Mouse (Mus musculus) layer of hippocampus, adult 9-10 months (tissue): Measurements from ENCODE around the gene Oaz1.

ENCODE experiments used
- DNase-seq: peaks from one replicate; pipeline ENCODE4 v3.0.0; 2022; ENCODE audit warnings: low spot score

Gene Oaz1

DNA sequence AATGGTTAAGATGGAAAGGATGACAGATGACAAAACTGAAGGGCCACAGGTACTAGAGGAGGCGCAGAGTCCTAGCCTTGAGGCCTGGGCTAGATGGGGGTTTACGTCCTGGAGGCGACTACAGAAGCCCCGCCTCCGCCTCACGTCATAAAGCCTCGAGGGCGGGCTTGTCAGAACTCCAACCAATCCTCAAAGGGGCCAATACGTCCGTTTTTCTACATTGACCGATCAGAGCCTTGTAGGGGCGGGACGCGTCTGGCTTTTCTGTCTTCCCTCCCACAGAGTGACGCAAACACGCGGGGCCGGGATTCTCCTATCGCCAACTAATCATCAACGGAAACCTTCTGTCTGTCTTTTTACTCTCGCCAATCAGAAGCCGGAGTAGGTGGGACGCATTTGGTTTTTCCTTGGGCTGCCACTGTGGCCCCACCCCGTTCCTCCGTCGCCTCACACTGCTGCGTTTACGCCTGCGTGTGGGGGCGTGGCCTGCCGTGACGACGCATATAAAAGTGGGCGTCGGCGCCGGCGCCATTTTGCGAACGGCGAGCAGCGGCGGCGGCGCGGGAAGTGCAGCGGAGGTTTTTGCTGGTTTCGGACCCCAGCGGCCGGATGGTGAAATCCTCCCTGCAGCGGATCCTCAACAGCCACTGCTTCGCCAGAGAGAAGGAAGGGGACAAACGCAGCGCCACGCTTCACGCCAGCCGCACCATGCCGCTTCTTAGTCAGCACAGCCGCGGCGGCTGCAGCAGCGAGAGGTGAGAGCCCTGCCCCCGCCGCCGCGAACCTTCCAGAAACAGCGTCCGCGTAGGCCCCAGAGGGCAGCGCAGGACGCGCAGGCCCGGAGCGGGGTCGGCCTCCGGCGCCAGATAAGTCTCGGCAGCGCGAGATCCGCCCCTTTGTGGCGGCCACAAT lies at the start of gene Oaz1:
Oaz1 (plus strand) TSS at position 506 of the 912 bp plus-strand sequence.
- DNase-seq = peak; percentile 99

- no peak for DNase-seq
Measured at GRCm38 (mm10) chr10:80777123-80777522, 49.3 kb upstream of the Oaz1 start.

DNA sequence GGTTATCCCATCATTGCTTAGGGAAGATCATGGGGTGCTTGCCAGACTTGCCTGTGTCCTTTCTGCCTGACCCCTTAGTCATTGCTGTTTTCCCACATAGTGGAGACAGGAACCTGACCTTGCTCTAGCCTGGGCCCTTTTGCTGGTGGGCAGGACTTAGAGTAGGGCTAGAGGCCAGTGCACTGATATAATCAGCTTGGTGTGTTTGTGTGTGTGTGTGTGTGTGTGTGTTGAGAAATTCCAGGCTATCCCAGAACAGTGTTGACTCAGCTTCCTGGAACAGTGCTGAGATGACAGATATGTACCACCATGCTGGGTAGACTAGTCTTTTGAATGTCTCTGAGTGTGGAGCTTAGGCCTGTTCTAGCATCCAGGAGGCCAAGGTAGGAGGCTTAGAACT lies 46.9 kb upstream of the Oaz1 start:
- no peak for DNase-seq

DNA sequence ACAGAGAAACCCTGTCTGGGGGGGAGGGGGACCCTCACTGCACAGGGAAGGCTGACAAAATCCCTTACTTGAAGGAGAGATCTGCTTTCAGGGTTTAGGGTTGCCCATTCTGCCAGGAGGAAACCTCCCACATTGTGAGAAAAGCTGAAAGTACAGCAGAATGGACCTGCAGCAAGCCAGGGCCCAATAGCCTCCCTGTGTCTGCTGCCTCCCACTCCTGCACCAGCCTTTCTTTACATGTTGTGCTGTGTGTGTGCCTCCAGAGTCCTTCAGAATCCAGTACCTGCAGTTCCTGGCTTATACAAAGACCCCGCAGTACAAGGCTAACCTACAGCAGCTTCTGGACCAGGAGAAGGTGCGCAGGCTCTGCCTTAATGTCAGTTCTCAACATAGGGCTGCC lies 42.2 kb upstream of the Oaz1 start:
- DNase-seq = no peak

GRCm38 (mm10) chr10:80784871-80785270 lies 41.6 kb upstream of the Oaz1 start:
- no peak for DNase-seq

- DNase-seq = no peak
Measured at GRCm38 (mm10) chr10:80785963-80786362, 40.5 kb upstream of the Oaz1 start.

- DNase-seq = no peak
Measured at GRCm38 (mm10) chr10:80787517-80787916, 38.9 kb upstream of the Oaz1 start.

DNA sequence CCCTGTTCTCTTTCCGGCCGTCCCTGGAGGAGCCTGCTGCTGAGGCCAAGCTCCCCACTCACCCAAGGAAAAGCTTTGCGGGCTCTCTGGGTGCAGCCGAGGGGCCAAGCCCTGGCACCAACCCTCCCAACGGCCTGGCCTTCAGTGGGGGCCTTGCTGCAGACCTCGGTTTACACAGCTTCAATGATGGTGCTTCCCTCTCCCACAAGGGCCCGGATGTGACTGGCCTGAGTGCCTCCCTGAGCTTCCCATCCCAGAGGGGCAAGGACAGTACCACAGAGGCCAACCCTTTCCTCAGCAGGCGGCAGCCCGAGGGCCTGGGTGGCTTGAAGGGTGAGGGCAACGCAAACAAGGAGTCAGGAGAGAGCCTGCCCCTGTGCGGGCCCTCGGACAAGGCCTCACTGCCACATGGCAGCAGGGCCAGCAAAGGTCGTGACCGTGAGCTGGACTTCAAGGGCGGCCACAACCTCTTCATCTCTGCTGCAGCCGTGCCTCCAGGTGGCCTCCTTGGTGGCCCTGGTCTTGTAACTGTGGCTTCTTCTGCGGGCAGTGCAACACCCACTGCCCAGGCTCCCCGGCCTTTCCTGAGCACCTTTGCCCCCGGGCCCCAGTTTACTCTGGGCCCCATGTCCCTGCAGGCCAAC lies 35.6 kb upstream of the Oaz1 start:
- no peak for DNase-seq

DNA sequence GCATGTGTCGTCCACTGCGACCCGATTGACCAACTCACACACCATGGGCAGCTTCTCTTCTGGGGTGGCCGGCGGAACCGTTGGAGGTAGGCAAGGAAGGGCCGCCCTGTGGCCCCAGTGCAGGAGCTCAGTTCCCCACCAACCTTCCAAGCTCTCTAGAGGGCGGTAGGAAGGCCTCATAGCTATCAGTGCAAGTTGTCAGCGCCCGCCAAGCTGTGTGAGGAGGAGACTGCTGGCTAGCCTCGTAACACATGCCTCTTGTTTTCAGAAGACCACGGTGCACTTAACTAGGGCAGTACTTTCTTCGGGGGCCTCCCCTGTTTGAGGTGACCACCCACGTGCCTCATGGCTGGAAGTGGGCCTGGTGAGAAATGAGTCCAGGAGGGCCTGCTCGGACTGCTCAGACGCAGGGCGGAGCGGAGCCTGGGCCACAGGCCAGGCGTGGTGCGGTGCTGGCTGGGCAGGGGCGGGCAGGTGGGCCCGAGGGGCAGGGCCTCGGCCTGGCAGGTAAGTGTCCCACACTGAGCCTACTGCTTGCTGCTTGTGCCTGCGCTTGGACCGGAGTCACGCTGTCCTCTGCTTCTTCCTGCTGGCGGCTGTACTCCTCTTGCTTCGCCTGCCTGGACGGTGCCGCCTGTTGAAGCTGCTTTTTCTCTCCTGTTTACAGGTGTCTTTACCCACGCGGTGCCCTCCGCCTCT lies 34.8 kb upstream of the Oaz1 start:
- DNase-seq = no peak

- DNase-seq = no peak
Measured at GRCm38 (mm10) chr10:80792175-80793032, 34.1 kb upstream of the Oaz1 start.

GRCm38 (mm10) chr10:80793033-80793784 lies 33.2 kb upstream of the Oaz1 start:
- DNase-seq = no peak

DNA sequence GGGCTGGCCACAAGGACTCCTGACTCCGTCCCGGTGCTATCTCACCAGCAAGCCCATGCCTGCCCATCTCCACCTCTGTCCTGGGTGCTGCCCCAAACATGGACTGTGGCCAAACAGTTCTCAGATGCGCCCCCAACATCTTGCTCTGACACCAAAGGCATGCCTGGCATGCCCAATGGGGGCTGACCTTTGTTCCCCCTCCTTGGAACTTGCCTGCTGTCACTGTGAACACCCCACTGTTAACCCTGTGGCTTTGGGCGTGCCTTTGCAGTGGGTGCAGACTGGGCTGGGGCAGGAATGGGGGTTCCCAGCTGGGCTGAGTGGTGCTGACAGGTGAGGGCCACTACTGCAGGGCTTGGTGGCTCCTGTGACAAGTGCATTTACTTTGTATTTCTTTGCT lies 32.7 kb upstream of the Oaz1 start:
- DNase-seq = no peak

DNA sequence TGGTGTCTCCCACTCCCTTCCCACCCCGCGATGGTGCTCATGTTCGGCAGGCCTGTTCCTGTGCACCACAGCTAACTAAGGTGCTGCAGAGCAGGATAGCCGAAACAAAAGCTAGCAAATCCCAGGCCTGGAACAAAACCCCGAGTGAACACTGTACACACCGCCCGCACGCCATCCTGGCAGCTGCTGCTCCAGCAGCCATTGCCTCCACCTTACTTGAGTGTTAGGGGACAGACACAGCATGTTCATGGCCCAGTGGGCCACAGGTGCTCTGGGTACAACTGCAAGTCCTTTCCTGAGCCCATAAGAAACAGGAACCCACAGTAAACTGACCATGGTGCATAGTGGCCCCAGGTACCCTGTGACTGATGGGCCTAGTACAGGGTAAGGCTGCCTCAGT lies 31.7 kb upstream of the Oaz1 start:
- no peak for DNase-seq

DNA sequence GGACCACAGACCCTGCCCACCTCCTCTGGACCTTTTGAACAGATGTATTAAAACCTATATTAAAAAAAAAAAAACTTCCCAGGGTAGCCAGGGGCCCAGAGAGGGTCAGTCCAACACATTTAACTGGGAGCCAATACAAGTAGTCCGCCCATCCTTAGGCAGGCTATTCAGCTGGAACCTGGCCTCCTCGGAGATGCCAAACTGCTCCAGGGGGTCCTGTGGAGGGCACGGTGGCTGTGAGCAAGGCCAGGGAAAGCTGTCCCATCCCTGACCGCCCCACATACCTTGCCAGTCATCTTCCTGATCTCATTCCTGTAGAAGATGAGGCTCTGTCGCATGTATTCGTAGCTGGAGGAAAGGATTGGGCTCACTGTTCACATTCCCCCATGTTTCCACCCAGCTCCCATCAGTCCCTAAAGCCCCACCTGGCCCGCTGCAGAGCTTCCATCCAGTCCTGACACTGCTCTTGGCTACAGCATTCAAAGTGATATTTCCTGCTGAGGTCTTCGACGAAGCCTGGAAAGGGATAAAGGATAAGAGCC lies 30.1 kb upstream of the Oaz1 start:
- no peak for DNase-seq

- no peak for DNase-seq
Measured at GRCm38 (mm10) chr10:80797186-80798149, 29.0 kb upstream of the Oaz1 start.

- peak; percentile 97 for DNase-seq
Measured at GRCm38 (mm10) chr10:80798150-80799006, 28.1 kb upstream of the Oaz1 start, which contains the start of the genes Sf3a2 and Plekhj1. Sf3a2 (plus strand) TSS chr10:80798198. Plekhj1 (minus strand) TSS chr10:80798626.

DNA sequence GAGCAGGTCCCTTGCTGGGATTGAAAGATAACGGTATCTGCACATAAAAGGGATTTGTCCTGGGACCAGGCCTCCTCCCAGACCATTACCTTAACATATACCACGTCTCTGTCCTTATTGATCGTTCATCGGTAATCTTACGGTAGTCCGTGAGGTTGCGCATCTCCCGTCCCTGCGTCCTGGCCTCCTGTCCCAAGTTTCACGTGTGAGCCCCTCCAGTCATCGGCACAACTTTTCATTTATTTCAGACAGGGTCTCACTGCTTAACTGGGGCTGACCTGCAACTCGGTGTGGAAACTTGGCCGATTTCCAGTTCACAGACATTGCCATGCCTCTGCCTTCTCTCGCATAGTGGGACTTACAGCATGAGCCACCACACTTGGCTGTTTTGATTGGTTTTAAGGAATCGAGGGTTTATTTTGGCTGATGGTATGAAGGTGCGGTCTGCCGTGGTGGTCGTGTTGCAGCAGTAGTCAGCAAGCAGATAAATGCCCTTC lies 27.3 kb upstream of the Oaz1 start:
- DNase-seq = no peak

DNA sequence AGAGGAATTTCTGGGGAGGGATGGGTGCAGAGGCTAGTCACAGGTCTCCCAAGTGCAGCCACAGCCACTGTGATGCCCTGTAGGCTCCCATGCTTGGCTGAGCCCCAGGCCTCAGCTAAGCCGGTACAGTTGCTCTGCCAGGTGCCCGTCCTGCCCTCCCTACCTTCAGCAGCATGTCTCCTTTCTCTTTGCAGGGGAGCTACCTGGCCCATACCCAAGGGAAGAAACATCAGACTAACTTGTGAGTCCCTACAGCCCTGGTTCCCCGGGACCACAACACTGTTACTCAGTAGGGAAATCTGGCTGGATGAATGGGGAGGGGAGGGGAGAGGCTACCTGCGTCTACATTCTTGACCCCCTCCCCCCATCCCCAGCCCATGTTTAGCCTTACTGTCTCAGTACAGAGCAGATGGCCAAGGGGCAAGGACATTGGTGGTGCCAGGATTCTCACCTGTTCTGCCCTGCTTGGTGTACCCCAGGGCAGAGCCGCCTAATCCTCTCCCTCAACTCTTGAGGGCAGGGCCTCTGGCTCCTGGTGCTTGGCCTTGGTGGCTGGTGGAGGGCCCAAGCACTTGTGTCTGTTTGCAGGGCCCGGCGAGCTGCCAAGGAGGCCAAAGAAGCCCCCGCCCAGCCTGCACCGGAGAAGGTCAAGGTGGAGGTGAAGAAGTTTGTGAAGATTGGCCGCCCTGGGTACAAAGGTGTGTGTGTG lies 24.1 kb upstream of the Oaz1 start:
- no peak for DNase-seq
